Mouse (Mus musculus): ENCODE data around the gene Lrch1. TPM values are rescaled to one million over a fixed set of nuclear protein-coding genes. Genes with fewer than 3 reads are reported as not detected.

The Lrch1 gene
- 10.9 and 12.6 TPM in 2 replicates for polyA plus RNA-seq (2015; fragmentation: Nextera tagmentation; extraction: Ambion mirVana)

DNA sequence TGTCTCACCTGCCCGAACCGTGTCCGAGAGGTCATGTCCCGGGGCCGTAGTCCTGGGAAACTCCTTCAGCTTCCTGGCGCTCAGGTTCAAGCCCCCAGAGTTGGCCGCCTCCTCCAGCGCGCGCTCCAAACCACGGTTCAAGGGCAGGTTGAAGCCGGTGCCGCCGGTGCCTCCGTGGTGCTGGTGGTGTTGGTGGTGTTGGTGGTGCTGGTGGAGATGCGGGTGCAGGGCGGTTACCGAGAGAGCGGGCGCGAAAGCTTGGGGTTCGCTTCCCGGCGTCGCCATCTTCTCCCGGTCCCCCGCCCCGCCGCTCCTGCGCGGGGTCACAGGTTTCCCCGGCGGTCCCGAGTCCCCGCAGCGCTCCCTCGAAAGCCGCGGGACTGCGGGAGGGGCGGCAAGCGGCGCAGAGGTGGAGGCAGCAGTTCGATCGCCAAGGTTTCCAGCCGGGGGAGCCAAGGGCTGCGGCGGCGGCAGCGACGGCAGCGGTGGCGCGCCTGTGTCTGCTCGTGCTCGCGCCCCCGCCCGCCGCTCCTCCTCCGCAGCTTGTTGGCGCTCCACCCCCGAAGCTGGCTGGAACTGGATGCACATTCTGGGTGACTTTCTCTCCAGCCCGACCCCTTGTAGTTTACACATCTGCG, at the start of gene Lrch1:
TSS of gene Lrch1 (minus strand) at position 501 of the 638 bp plus-strand sequence.
- H3K4me2 ChIP-seq: peak within 1 kb of the TSS; percentile 72
- peak; percentile 68 for ATAC-seq (replicated peaks; ENCODE audit: insufficient number of reproducible peaks, insufficient read depth, low FRiP score, low read depth)
- H3K27ac ChIP-seq: peak within 1 kb of the TSS; percentile 96
- peak within 1 kb of the TSS; percentile 86 for H3K9ac ChIP-seq
- no peaks in the 10 kb centered on the region for H3K36me3 ChIP-seq
- H3K4me3 ChIP-seq: peak within 1 kb of the TSS; percentile 88
- WGBS: under 1% methylated on average over 65 of the region's 65 CpGs
- H3K4me1 ChIP-seq (replicated peaks): peaks cover 39% of the 10 kb centered on the region
- no peaks in the 10 kb centered on the region for H3K9me3 ChIP-seq (replicated peaks)
- H3K27me3 ChIP-seq: no peaks in the 10 kb centered on the region

DNA sequence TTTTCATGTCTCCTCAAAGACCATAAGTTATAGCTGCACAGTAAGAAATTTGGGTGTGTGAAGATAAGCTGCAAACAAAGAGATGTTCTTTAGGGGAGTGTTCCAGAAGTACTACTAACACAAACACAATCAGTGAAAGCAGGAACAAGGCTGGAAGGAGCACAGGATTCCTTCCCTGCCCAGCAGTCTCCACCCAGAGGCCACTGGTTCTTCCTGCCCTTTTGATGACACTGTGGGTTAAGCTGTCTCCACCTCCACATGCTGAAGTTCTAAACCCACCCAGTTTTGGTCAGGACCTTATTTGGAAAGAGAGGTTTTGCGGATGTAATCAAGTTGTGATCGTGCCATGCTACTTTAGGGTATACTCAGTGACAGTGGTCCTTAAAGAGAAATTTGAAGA, 49.4 kb upstream of the Lrch1 start:
- Histone ChIP-seq H3K36me3 (no peaks in the 10 kb centered on the region), H3K9me3 (replicated peaks) (no peaks in the 10 kb centered on the region), H3K27ac (no peak overlapping the region), H3K4me2 (no peak overlapping the region), H3K27me3 (no peaks in the 10 kb centered on the region), H3K4me3 (no peak overlapping the region), H3K4me1 (replicated peaks) (peaks cover 12% of the 10 kb centered on the region), H3K9ac (no peak overlapping the region)
- WGBS: 87% methylated on average over 2 of the region's 2 CpGs
- no peak for ATAC-seq (replicated peaks; ENCODE audit: insufficient number of reproducible peaks, insufficient read depth, low FRiP score, low read depth)

DNA sequence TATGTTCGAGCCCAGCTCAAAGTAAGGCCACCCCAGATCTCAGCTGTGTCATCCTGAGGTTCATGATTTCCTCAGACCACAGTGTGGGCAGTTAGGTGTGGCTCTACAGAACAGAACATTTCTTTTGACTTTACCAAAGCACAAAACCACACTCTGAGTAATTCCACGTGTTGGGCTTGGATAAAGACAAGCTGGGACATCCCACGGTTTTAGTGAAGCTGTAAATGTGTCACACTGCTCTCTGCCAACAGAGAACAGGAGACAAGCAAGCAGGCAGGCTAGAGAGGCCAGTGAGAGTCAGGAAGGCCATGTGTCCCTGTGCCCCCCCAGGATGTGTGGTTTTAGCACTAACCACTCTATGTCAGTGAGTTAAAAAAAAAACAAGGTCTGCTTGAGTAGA, 48.9 kb upstream of the Lrch1 start:
- Histone ChIP-seq H3K4me2 (no peak overlapping the region), H3K4me1 (replicated peaks) (peaks cover 12% of the 10 kb centered on the region), H3K27me3 (no peaks in the 10 kb centered on the region), H3K36me3 (no peaks in the 10 kb centered on the region), H3K9me3 (replicated peaks) (no peaks in the 10 kb centered on the region), H3K27ac (no peak overlapping the region), H3K4me3 (no peak overlapping the region), H3K9ac (no peak overlapping the region)
- WGBS: 52% methylated on average over 3 of the region's 3 CpGs
- no peak for ATAC-seq (replicated peaks; ENCODE audit: insufficient number of reproducible peaks, insufficient read depth, low FRiP score, low read depth)

DNA sequence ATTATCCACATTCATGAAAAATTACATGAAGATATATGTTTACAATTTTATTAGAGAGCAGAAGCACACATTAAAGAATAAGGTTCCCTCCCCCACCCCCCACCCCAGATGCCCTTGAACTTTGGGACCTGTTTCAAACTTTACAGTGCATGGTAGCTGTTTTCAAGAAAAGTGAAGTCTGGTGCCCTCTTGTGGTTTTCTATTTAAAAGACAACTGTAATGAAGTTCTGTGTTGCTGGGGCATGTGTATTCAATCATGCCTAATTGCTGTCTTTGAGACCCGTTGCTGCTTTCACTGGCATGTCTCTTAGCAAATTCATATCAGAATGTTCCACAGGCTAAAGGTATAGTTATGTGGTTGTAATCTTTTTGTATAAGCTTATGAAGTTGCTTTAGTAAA, 42.8 kb upstream of the Lrch1 start:
- no peak for ATAC-seq (replicated peaks; ENCODE audit: insufficient number of reproducible peaks, insufficient read depth, low FRiP score, low read depth)
- no peak overlapping the region for H3K4me2 ChIP-seq
- no peaks in the 10 kb centered on the region for H3K36me3 ChIP-seq
- H3K27me3 ChIP-seq: no peaks in the 10 kb centered on the region
- no peak overlapping the region for H3K4me3 ChIP-seq
- H3K4me1 ChIP-seq (replicated peaks): no peaks in the 10 kb centered on the region
- WGBS: 8% methylated on average over 1 of the region's 1 CpGs
- no peak overlapping the region for H3K9ac ChIP-seq
- no peaks in the 10 kb centered on the region for H3K9me3 ChIP-seq (replicated peaks)
- H3K27ac ChIP-seq: no peak overlapping the region

DNA sequence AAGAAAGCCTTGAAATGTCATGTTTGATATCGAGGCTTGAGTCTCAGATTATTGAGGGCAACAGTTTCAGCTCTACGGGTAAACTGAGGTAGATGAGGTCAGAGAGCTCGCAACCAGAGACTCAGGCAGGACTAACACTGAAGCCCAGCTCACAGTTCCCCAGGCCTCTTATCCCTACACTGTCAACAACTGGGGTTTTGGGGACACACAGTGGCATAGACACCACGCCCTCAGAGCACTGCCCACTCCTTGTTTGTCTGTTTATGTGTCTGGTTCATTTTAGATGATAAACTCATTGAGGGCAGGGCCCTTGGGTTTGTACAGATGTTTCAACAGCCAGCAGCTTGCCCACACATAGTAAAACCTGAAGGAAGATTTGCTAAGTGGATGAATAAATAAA, 42.2 kb upstream of the Lrch1 start:
- Histone ChIP-seq H3K4me2 (no peak overlapping the region), H3K36me3 (no peaks in the 10 kb centered on the region), H3K27ac (no peak overlapping the region), H3K9ac (no peak overlapping the region), H3K4me1 (replicated peaks) (no peaks in the 10 kb centered on the region), H3K9me3 (replicated peaks) (no peaks in the 10 kb centered on the region), H3K27me3 (no peaks in the 10 kb centered on the region), H3K4me3 (no peak overlapping the region)
- no peak for ATAC-seq (replicated peaks; ENCODE audit: insufficient number of reproducible peaks, insufficient read depth, low FRiP score, low read depth)
- 89% methylated on average over 4 of the region's 4 CpGs for WGBS

DNA sequence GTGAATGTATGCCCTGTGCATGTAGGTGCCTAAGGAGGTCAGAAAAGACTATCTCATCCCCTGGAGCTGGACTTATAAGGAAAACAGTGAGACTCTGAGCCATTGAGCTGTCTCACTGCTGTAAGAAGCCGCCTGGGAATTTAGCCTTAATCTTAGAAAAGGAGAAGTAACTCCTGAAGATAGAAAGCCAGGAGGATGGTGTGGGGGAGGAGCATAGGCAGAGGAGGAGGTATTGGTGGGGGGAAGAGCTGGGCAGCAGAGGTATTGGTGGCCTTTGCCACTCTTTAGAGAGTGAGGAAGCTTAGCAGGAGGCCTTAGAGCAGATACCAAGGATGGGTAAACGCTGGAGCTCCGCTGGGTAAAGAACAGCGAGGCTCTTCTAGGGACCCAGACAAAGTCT, 41.6 kb upstream of the Lrch1 start:
- Histone ChIP-seq H3K9me3 (replicated peaks) (no peaks in the 10 kb centered on the region), H3K36me3 (no peaks in the 10 kb centered on the region), H3K4me3 (no peak overlapping the region), H3K4me1 (replicated peaks) (no peaks in the 10 kb centered on the region), H3K27me3 (no peaks in the 10 kb centered on the region), H3K4me2 (no peak overlapping the region), H3K9ac (no peak overlapping the region), H3K27ac (no peak overlapping the region)
- 42% methylated on average over 4 of the region's 4 CpGs for WGBS
- ATAC-seq (replicated peaks; ENCODE audit: insufficient number of reproducible peaks, insufficient read depth, low FRiP score, low read depth): no peak

DNA sequence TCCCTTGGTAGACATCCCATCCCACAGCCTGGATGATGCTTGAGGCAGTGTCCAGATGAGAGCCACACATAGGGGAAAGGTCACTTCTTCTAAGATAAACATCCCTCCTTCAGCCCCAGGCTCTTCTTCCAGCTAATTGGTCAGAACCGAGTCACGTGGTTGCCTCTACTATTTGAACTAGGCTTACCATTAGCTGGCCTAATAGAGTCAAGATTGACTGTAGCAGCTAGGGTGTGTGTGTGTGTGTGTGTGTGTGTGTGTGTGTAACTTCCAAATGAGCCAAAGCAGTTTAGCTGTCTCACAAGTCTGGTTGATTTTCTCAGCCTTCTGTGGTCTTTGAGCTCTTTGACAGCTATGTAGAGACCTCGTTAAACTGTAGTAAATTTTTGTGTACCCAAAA, 38.9 kb upstream of the Lrch1 start:
- Histone ChIP-seq H3K4me1 (replicated peaks) (no peaks in the 10 kb centered on the region), H3K36me3 (no peaks in the 10 kb centered on the region), H3K9me3 (replicated peaks) (no peaks in the 10 kb centered on the region), H3K4me2 (no peak overlapping the region), H3K27me3 (no peaks in the 10 kb centered on the region), H3K27ac (no peak overlapping the region), H3K4me3 (no peak overlapping the region), H3K9ac (no peak overlapping the region)
- ATAC-seq (replicated peaks; ENCODE audit: insufficient number of reproducible peaks, insufficient read depth, low FRiP score, low read depth): no peak
- WGBS: 78% methylated on average over 3 of the region's 3 CpGs

DNA sequence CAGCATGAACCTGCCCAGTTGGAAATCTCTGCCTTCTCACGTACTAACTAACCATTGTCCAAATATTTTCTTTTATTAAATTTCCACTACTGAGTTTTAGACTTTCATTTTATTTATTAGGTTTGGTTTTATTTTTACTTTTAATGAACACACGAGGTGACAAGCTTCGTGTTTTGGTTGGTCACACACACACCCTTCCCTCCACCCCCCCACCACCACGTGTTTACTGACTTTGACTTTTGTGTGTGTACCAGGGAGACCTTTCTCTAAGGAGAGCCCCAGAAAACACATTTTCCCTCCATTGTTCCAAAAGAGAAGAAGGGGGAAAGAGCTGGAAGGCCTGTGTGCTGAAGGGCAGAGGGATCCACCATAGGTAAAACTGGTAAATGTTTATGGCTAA, 38.0 kb upstream of the Lrch1 start:
- Histone ChIP-seq H3K36me3 (no peaks in the 10 kb centered on the region), H3K27ac (no peak overlapping the region), H3K9ac (no peak overlapping the region), H3K4me2 (no peak overlapping the region), H3K4me1 (replicated peaks) (no peaks in the 10 kb centered on the region), H3K9me3 (replicated peaks) (no peaks in the 10 kb centered on the region), H3K4me3 (no peak overlapping the region), H3K27me3 (no peaks in the 10 kb centered on the region)
- no peak for ATAC-seq (replicated peaks; ENCODE audit: insufficient number of reproducible peaks, insufficient read depth, low FRiP score, low read depth)
- 63% methylated on average over 4 of the region's 4 CpGs for whole genome bisulfite sequencing

DNA sequence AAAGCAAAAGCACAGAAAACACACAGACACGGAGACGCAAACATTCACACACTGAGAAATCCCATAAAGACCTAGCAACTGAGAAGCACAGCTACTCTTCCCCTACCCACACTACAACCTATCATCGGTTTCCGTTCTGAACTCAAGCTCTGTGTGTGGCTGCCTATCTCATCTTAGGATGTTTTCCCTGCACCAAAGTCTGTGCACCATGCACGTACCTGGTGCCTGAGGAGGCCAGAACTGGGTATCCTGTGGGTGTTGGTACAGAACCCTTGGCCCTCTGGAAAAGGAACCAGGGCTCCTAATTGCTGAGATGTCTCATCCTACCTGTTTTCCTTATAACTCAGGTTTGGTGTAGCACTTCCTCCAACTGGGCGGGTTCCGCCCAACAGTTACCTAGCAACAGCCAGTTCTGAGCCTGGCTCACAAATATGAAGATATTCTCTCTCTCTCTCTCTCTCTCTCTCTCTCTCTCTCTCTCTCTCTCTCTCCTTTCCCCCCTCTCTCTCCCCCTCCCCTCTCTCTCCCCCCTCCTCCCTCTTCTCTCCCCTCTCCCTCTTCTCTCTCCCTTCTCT, 37.2 kb upstream of the Lrch1 start:
- Histone ChIP-seq H3K9me3 (replicated peaks) (no peaks in the 10 kb centered on the region), H3K27me3 (no peaks in the 10 kb centered on the region), H3K4me2 (no peak overlapping the region), H3K4me3 (no peak overlapping the region), H3K27ac (no peak overlapping the region), H3K4me1 (replicated peaks) (no peaks in the 10 kb centered on the region), H3K9ac (no peak overlapping the region), H3K36me3 (no peaks in the 10 kb centered on the region)
- no peak for ATAC-seq (replicated peaks; ENCODE audit: insufficient number of reproducible peaks, insufficient read depth, low FRiP score, low read depth)
- WGBS: 67% methylated on average over 7 of the region's 7 CpGs

DNA sequence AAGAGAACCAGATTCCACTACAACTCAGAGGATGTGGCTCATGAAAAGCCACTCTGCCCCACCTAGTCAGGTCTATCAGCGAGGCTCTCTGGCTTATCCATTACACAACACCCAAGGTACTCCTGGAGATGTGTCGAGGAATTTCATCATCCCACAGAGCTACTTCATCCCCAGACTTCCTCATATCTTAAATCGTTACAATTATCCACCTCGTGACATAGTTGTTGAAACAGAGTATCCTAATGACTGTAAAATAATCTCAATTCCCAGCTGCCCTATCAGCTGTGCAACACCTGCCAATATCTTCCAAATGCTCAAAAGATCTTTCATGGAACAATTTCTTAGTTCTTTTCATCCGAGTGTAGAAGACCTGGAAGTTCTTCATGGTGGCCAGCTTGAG, 35.4 kb upstream of the Lrch1 start:
- WGBS: 73% methylated on average over 5 of the region's 5 CpGs
- Histone ChIP-seq H3K27me3 (peaks cover 4% of the 10 kb centered on the region; the same call in 1 of the 2 replicates), H3K4me2 (no peak overlapping the region), H3K4me1 (replicated peaks) (no peaks in the 10 kb centered on the region), H3K9ac (no peak overlapping the region), H3K36me3 (no peaks in the 10 kb centered on the region), H3K27ac (no peak overlapping the region), H3K4me3 (no peak overlapping the region), H3K9me3 (replicated peaks) (no peaks in the 10 kb centered on the region)
- ATAC-seq (replicated peaks; ENCODE audit: insufficient number of reproducible peaks, insufficient read depth, low FRiP score, low read depth): no peak

DNA sequence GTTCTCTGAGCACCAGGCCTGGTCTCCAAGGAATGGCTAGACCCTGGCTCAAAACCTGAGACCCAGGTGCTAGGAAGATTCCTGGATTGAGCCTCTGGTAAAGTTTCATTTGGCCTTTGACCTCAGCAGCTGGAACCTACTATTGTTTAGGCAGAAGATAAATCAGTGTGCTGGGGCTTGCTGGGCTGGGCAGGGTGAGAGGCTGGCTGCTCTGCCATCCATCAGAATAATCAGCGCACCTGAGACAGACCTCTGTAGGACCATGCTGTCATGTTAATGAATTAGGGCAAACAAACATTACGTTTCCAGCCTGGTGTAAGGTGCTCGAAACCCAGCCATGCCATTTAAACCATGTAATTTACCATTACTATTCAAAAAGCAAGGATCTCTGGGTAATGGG, 33.3 kb upstream of the Lrch1 start:
- 69% methylated on average over 3 of the region's 3 CpGs for WGBS
- no peak for ATAC-seq (replicated peaks; ENCODE audit: insufficient number of reproducible peaks, insufficient read depth, low FRiP score, low read depth)
- Histone ChIP-seq H3K9ac (no peak overlapping the region), H3K9me3 (replicated peaks) (no peaks in the 10 kb centered on the region), H3K4me2 (no peak overlapping the region), H3K27me3 (peaks cover 6% of the 10 kb centered on the region), H3K27ac (no peak overlapping the region), H3K36me3 (no peaks in the 10 kb centered on the region), H3K4me3 (no peak overlapping the region), H3K4me1 (replicated peaks) (0 out of 2 replicates have a peak, but pooled peaks cover 6% of the 10 kb centered on the region)

DNA sequence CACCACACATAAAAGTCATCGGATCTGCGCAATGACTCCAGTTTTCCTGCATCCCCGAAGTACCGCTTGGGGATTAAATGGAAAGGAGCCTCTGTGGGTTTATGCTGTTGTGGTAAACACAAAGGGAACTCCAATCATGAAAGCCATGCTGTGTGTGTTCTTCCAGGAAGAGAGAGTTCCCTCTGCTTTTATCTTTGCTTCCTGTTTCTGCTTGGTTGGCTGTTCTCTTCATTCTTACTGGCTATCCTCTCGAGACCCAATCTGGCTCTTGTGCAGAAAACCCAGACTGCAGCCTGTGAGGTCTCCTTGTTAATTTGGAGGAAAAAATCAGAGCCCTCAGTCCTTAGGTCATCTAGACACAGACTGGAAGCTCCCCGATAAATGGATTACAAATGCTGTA, 29.3 kb upstream of the Lrch1 start:
- Histone ChIP-seq H3K4me3 (no peak overlapping the region), H3K4me2 (no peak overlapping the region), H3K36me3 (no peaks in the 10 kb centered on the region), H3K9me3 (replicated peaks) (no peaks in the 10 kb centered on the region), H3K4me1 (replicated peaks) (peaks cover 23% of the 10 kb centered on the region), H3K27me3 (peaks cover 6% of the 10 kb centered on the region), H3K9ac (no peak overlapping the region), H3K27ac (no peak overlapping the region)
- 73% methylated on average over 6 of the region's 6 CpGs for WGBS
- ATAC-seq (replicated peaks; ENCODE audit: insufficient number of reproducible peaks, insufficient read depth, low FRiP score, low read depth): no peak

All from heart, embryonic 15.5 days (tissue).